8 mouse cellular contexts compared by ENCODE assay signal in genomic region chr5:124354574-124355424, GRCm38 (mm10). TPM values are rescaled to one million over a fixed set of nuclear protein-coding genes. Genes with fewer than 3 reads are reported as not detected.
DNase-seq lines count a peak whose midpoint lies in the region; ATAC-seq and TF ChIP-seq lines count a peak whose summit lies in the region.

No protein-coding gene starts in this region.

- TF ChIP-seq EP300 in MEL (IDR thresholded peaks at IDR 0.05; ENCODE audit: low read depth in 1 of 2, low read length in 2 of 2): peak in 1 of 2 experiments; percentile 16; a peak in 1 of 4 replicates
- TF ChIP-seq EP300 in heart, adult 2 months (IDR thresholded peaks at IDR 0.05; ENCODE audit: insufficient read depth, low read depth, low read length): no peak

- peak overlapping the region; percentile 79 for H3K4me2 ChIP-seq in lung, embryonic 16.5 days (ENCODE audit: low read depth, low read length)

- TF ChIP-seq POLR2A in MEL (IDR thresholded peaks at IDR 0.05; ENCODE audit: control insufficient read depth in 1 of 2, insufficient read depth in 1 of 2, low read depth in 1 of 2, low read length in 2 of 2, poor library complexity in 1 of 2): peak in 1 of 2 experiments; percentile 34; a peak in 1 of 4 replicates
- no peak for TF ChIP-seq POLR2A in heart, adult 2 months (IDR thresholded peaks at IDR 0.05; ENCODE audit: insufficient read depth, low read depth, low read length)

- peak overlapping the region; percentile 70 for H3K27ac ChIP-seq in MEL (ENCODE audit: control insufficient read depth, low read depth, low read length)
- peak overlapping the region; percentile 71 for H3K27ac ChIP-seq in heart, adult 2 months
- H3K27ac ChIP-seq in lung, embryonic 16.5 days (ENCODE audit: low read length): peak overlapping the region; percentile 84

- TF ChIP-seq CTCF in MEL (IDR thresholded peaks at IDR 0.05 in 2 of 3, conservative IDR thresholded peaks at IDR 0.05 in 1 of 3; ENCODE audit: control insufficient read depth in 1 of 3, insufficient read depth in 1 of 3, low read depth in 2 of 3, low read length in 3 of 3, poor library complexity in 1 of 3, severe bottlenecking in 1 of 3): no peak
- TF ChIP-seq CTCF in heart, adult 2 months (IDR thresholded peaks at IDR 0.05): no peak

- peaks cover 45% of the 10 kb centered on the region for H3K79me2 ChIP-seq in MEL (ENCODE audit: control insufficient read depth, insufficient read depth, low read length, poor library complexity)
- H3K79me2 ChIP-seq in heart, adult 2 months (replicated peaks; ENCODE audit: control insufficient read depth, insufficient read depth, low read length): no peaks in the 10 kb centered on the region; the same call in 1 of the 2 replicates

- under 1% methylated on average over 38 of the region's 60 CpGs for WGBS in heart, adult 2 months
- under 1% methylated on average over 26 of the region's 60 CpGs for WGBS in lung, embryonic 16.5 days

- intact Hi-C loops in heart, adult 2 months (cut with DNase I): no loop called here

- ATAC-seq in common myeloid progenitor, adult 5-6 weeks (replicated peaks; ENCODE audit: low read depth, poor library complexity, severe bottlenecking): 0 out of 2 replicates have a peak, but pooled peaks have one; percentile 6
- ATAC-seq in lung, embryonic 16.5 days (ENCODE audit: low read depth): peak; percentile 69

- peak overlapping the region; percentile 71 to 78 for H3K4me3 ChIP-seq in MEL (ENCODE audit: control insufficient read depth in 1 of 2, insufficient read depth in 1 of 2, low read depth in 2 of 2, low read length in 2 of 2)
- peak overlapping the region; percentile 67 for H3K4me3 ChIP-seq in heart, adult 2 months
- H3K4me3 ChIP-seq in lung, embryonic 16.5 days (ENCODE audit: low read length): peak overlapping the region; percentile 94

- peak; percentile 65 for DNase-seq in A20 (ENCODE audit: low read depth, low spot score)
- peak; percentile 81 for DNase-seq in MEL (ENCODE audit: low read depth, low spot score)
- DNase-seq in heart, adult 2 months: peak; percentile 68 to 72
- DNase-seq in kidney, adult 18-20 months: peak; percentile 52
- peak; percentile 19 for DNase-seq in ovary, postnatal 14 days (ENCODE audit: low spot score)
- no peak for DNase-seq in layer of hippocampus, postnatal 25 days (ENCODE audit: extremely low spot score in 1 of 2, low spot score in 1 of 2)

- H3K9ac ChIP-seq in MEL (ENCODE audit: control insufficient read depth, low read depth, low read length, poor library complexity, severe bottlenecking): peak overlapping the region; percentile 99
- H3K9ac ChIP-seq in heart, adult 2 months (ENCODE audit: low read depth, low read length): peak overlapping the region; percentile 58
- peak overlapping the region; percentile 99 for H3K9ac ChIP-seq in lung, embryonic 16.5 days (ENCODE audit: low read length)

- TF ChIP-seq RAD21 in MEL (IDR thresholded peaks at IDR 0.05; ENCODE audit: low read depth, low read length): no peak

- H3K4me1 ChIP-seq in MEL (ENCODE audit: control insufficient read depth in 1 of 2, insufficient read depth in 2 of 2, low read length in 2 of 2): peaks cover 2 to 11% of the 10 kb centered on the region in 2 experiments
- H3K4me1 ChIP-seq in heart, adult 2 months (ENCODE audit: control insufficient read depth, insufficient read depth, low read length): peaks cover 12% of the 10 kb centered on the region
- peaks cover 19% of the 10 kb centered on the region for H3K4me1 ChIP-seq in lung, embryonic 16.5 days (replicated peaks; ENCODE audit: control insufficient read depth, insufficient read depth, low read length)

- peaks cover 0 to 10% of the 10 kb centered on the region in 2 experiments; a peak in 3 of 4 replicates for H3K36me3 ChIP-seq in MEL (ENCODE audit: control insufficient read depth in 1 of 2, insufficient read depth in 2 of 2, low read length in 2 of 2)
- no peaks in the 10 kb centered on the region for H3K36me3 ChIP-seq in heart, adult 2 months (ENCODE audit: control insufficient read depth, insufficient read depth, low read length)
- H3K36me3 ChIP-seq in lung, embryonic 16.5 days (ENCODE audit: control insufficient read depth, insufficient read depth, low read length): peaks cover 1% of the 10 kb centered on the region; the same call in 1 of the 2 replicates

- H3K27me3 ChIP-seq in MEL (ENCODE audit: control insufficient read depth in 1 of 2, insufficient read depth in 2 of 2, low read length in 2 of 2): no peaks in the 10 kb centered on the region
- H3K27me3 ChIP-seq in heart, adult 2 months (ENCODE audit: control insufficient read depth, insufficient read depth, low read length): no peaks in the 10 kb centered on the region
- no peaks in the 10 kb centered on the region for H3K27me3 ChIP-seq in lung, embryonic 16.5 days (ENCODE audit: control insufficient read depth, insufficient read depth, low read depth, low read length)

- no peaks in the 10 kb centered on the region for H3K9me3 ChIP-seq in MEL (replicated peaks; ENCODE audit: insufficient read depth, low read length)
- no peaks in the 10 kb centered on the region for H3K9me3 ChIP-seq in lung, embryonic 16.5 days (ENCODE audit: control insufficient read depth, low read length)

TF ChIP-seq in MEL, 35 proteins besides CTCF, POLR2A, EP300 and RAD21:
- peak; percentile 59; the same call in 1 of the 2 replicates for TF ChIP-seq MXI1 (IDR thresholded peaks at IDR 0.05; ENCODE audit: low read depth, low read length)
- peak; percentile 72 for TF ChIP-seq SIN3A (IDR thresholded peaks at IDR 0.05; ENCODE audit: low read length)
- TF ChIP-seq ZNF384 (IDR thresholded peaks at IDR 0.05; ENCODE audit: low read depth, low read length): peak; percentile 90
- TF ChIP-seq USF2 (IDR thresholded peaks at IDR 0.05; ENCODE audit: borderline replicate concordance in 1 of 2, insufficient read depth in 1 of 2, low read depth in 1 of 2, low read length in 2 of 2): no peak
- TF ChIP-seq TBP (IDR thresholded peaks at IDR 0.05; ENCODE audit: low read depth, low read length): no peak
- 0 out of 2 replicates have a peak, but pooled peaks have one; percentile 5 for TF ChIP-seq ZC3H11A (IDR thresholded peaks at IDR 0.05; ENCODE audit: low read depth, low read length)
- TF ChIP-seq ETS1 (IDR thresholded peaks at IDR 0.05; ENCODE audit: low read depth, low read length): peak; percentile 12; the same call in 1 of the 2 replicates
- TF ChIP-seq SMC3 (IDR thresholded peaks at IDR 0.05; ENCODE audit: low read depth, low read length): no peak
- peak; percentile 52 for TF ChIP-seq RCOR1 (IDR thresholded peaks at IDR 0.05; ENCODE audit: low read depth, low read length)
- TF ChIP-seq CHD2 (IDR thresholded peaks at IDR 0.05; ENCODE audit: low read length): peak; percentile 43; the same call in 1 of the 2 replicates
- TF ChIP-seq HCFC1 (IDR thresholded peaks at IDR 0.05; ENCODE audit: low read depth, low read length): peak; percentile 60; the same call in 1 of the 2 replicates
- TF ChIP-seq ZKSCAN1 (IDR thresholded peaks at IDR 0.05; ENCODE audit: low read depth, low read length): peak; percentile 90
- no peak for TF ChIP-seq KAT2A (conservative IDR thresholded peaks at IDR 0.05; ENCODE audit: low read depth, low read length)
- TF ChIP-seq MAZ (IDR thresholded peaks at IDR 0.05; ENCODE audit: low read depth, low read length): no peak

RNA-seq across cellular contexts. Expression of gene Cdk2ap1, which starts 8.1 kb away (rescaled TPM):
- 110 and 118 TPM in 2 replicates for total RNA-seq in MEL (2012; rRNA removed)
- 100 to 1,000 TPM in 1 of 2 experiments, not detected in 1; 430 TPM for polyA plus RNA-seq in MEL (2012; ENCODE audit: insufficient read depth in 1 of 2, insufficient read length in 2 of 2, low read depth in 1 of 2, low replicate concordance in 2 of 2, missing spikeins in 1 of 2)
- total RNA-seq in common myeloid progenitor, adult 5-6 weeks (2017): 151 and 188 TPM in 2 replicates
- 100 to 1,000 TPM; 143 to 167 TPM for total RNA-seq in heart, adult 2 months (2021)
- 117 and 173 TPM in 2 replicates for polyA plus RNA-seq in heart, adult 2 months (2012; rRNA removed)
- polyA plus RNA-seq in lung, embryonic 16.5 days (2015; fragmentation: Nextera tagmentation; extraction: Ambion mirVana): 23.9 and 26.1 TPM in 2 replicates
- total RNA-seq in layer of hippocampus, postnatal 25 days (2021): 100 to 1,000 TPM in 1 of 2 experiments, 10 to 100 TPM in 1; 97.3 to 104 TPM

RNA-seq across cellular contexts. Expression of gene 2810006K23Rik, which starts 26.9 kb away (rescaled TPM):
- 6.5 and 7.6 TPM in 2 replicates for total RNA-seq in MEL (2012; rRNA removed)
- polyA plus RNA-seq in MEL (2012; ENCODE audit: insufficient read depth in 1 of 2, insufficient read length in 2 of 2, low read depth in 1 of 2, low replicate concordance in 2 of 2, missing spikeins in 1 of 2): 10 to 100 TPM in 1 of 2 experiments, not detected in 1; 13.3 TPM
- 22.9 and 25.5 TPM in 2 replicates for total RNA-seq in common myeloid progenitor, adult 5-6 weeks (2017)
- total RNA-seq in heart, adult 2 months (2021): 10 to 100 TPM; 11.4 to 12.0 TPM
- polyA plus RNA-seq in heart, adult 2 months (2012; rRNA removed): 6.9 and 11.7 TPM in 2 replicates
- 18.1 and 19.7 TPM in 2 replicates for polyA plus RNA-seq in lung, embryonic 16.5 days (2015; fragmentation: Nextera tagmentation; extraction: Ambion mirVana)
- 10 to 100 TPM; 13.4 to 16.9 TPM for total RNA-seq in layer of hippocampus, postnatal 25 days (2021)

RNA-seq across cellular contexts. Expression of gene Mphosph9, which starts 27.0 kb away (rescaled TPM):
- 9.0 and 10.9 TPM in 2 replicates for total RNA-seq in MEL (2012; rRNA removed)
- 10 to 100 TPM; 10.4 to 60.8 TPM for polyA plus RNA-seq in MEL (2012; ENCODE audit: insufficient read depth in 1 of 2, insufficient read length in 2 of 2, low read depth in 1 of 2, low replicate concordance in 2 of 2, missing spikeins in 1 of 2)
- total RNA-seq in common myeloid progenitor, adult 5-6 weeks (2017): 40.4 and 41.3 TPM in 2 replicates
- 1 to 10 TPM; 4.4 to 5.4 TPM for total RNA-seq in heart, adult 2 months (2021)
- 2.8 and 4.4 TPM in 2 replicates for polyA plus RNA-seq in heart, adult 2 months (2012; rRNA removed)
- 13.3 and 15.1 TPM in 2 replicates for polyA plus RNA-seq in lung, embryonic 16.5 days (2015; fragmentation: Nextera tagmentation; extraction: Ambion mirVana)
- total RNA-seq in layer of hippocampus, postnatal 25 days (2021): 10 to 100 TPM; 13.7 to 22.4 TPM

Comparison
In these comparisons a context has a peak if more than half of its experiments do, and no peak if none do; other contexts are left out.
1. DNase-seq: peak in A20 (single experiment), MEL (single experiment), heart, adult 2 months (2 of 2), kidney, adult 18-20 months (single experiment) and ovary, postnatal 14 days (single experiment); none in layer of hippocampus, postnatal 25 days (0 of 2).
2. Peak in every context shown above with its lines, with median percentiles within 50 percentile points of each other: H3K27ac ChIP-seq, H3K4me3 ChIP-seq and H3K9ac ChIP-seq.